Mouse (Mus musculus) myocyte (in vitro differentiated cells): ENCODE results near the gene Gab1. TPM values are rescaled to one million over a fixed set of nuclear protein-coding genes. Genes with fewer than 3 reads are reported as not detected.

Experiments
- H3K27me3 ChIP-seq: one replicate; pipeline ENCODE4 v1.6.1; 2011; ENCODE audit not compliant: control insufficient read depth, insufficient read depth, insufficient read length
- H3K36me3 ChIP-seq: one replicate; pipeline ENCODE4 v1.6.1; 2011; ENCODE audit not compliant: control insufficient read depth, insufficient read depth
- H3K4me2 ChIP-seq: one replicate; pipeline ENCODE4 v1.6.1; 2011; ENCODE audit warnings: low read depth, control low read depth
- H3K4me3 ChIP-seq: one replicate; pipeline ENCODE4 v1.5.1; 2011; ENCODE audit warnings: mild to moderate bottlenecking, control low read depth, moderate library complexity
- H3K79me2 ChIP-seq: one replicate; pipeline ENCODE4 v1.6.1; 2011; ENCODE audit not compliant: control insufficient read depth, insufficient read depth
- H3ac ChIP-seq: one replicate; pipeline ENCODE4 v1.6.1; 2011; ENCODE audit not compliant: control insufficient read depth, insufficient read length
- CEBPB ChIP-seq: IDR thresholded peaks from 2 replicates; pipeline ENCODE4 v1.6.1; 2011; ENCODE audit warnings: mild to moderate bottlenecking, moderate library complexity; ENCODE audit not compliant: poor library complexity, insufficient read depth, severe bottlenecking
- E2F4 ChIP-seq: IDR thresholded peaks from one replicate; pipeline ENCODE4 v1.6.1; 2011; ENCODE audit warnings: mild to moderate bottlenecking, control low read depth, moderate library complexity; ENCODE audit not compliant: insufficient read depth
- MAX ChIP-seq: IDR thresholded peaks from one replicate; pipeline ENCODE4 v1.6.1; 2011; ENCODE audit warnings: low read depth, mild to moderate bottlenecking, control low read depth
- MYOD1 ChIP-seq, 3 experiments: IDR thresholded peaks; one replicate each; pipeline ENCODE4 v1.6.1; 2011; ENCODE audit warnings: control low read depth in 2 of 3, low read depth in 2 of 3, mild to moderate bottlenecking in 2 of 3, moderate library complexity in 1 of 3; ENCODE audit not compliant: insufficient read length in 2 of 3, control insufficient read depth in 1 of 3
- MYOG ChIP-seq, 3 experiments: IDR thresholded peaks; one replicate each; pipeline ENCODE4 v1.6.1; 2011; ENCODE audit warnings: control low read depth in 2 of 3, low read depth in 2 of 3, mild to moderate bottlenecking in 2 of 3; ENCODE audit not compliant: insufficient read length in 2 of 3, control insufficient read depth in 1 of 3, insufficient read depth in 1 of 3
- POLR2A ChIP-seq: IDR thresholded peaks from one replicate; pipeline ENCODE4 v1.6.1; 2011; ENCODE audit warnings: low read depth, mild to moderate bottlenecking, control low read depth, moderate library complexity; ENCODE audit not compliant: insufficient read length
- POLR2AphosphoS2 ChIP-seq: IDR thresholded peaks from one replicate; pipeline ENCODE4 v1.6.1; 2011; ENCODE audit warnings: low read depth, control low read depth; ENCODE audit not compliant: insufficient read length
- SRF ChIP-seq: IDR thresholded peaks from one replicate; pipeline ENCODE4 v1.6.1; 2011; ENCODE audit warnings: low read depth; ENCODE audit not compliant: control insufficient read depth, insufficient read length
- TCF12 ChIP-seq: IDR thresholded peaks from one replicate; pipeline ENCODE4 v1.6.1; 2011; ENCODE audit warnings: mild to moderate bottlenecking, control low read depth; ENCODE audit not compliant: poor library complexity, insufficient read depth, severe bottlenecking
- TCF3 ChIP-seq: IDR thresholded peaks from one replicate; pipeline ENCODE4 v1.6.1; 2011; ENCODE audit warnings: low read depth, control low read depth; ENCODE audit not compliant: insufficient read length
- USF1 ChIP-seq: IDR thresholded peaks from one replicate; pipeline ENCODE4 v1.6.1; 2011; ENCODE audit warnings: low read depth, mild to moderate bottlenecking, control low read depth, moderate library complexity
- polyA plus RNA-seq: library from polyadenylated mRNA; unstranded; fragments of >200 nt; fragmentation: generic; extraction: Trizol; gene quantifications from one replicate; pipeline ENCODE4 v1.2.1, GENCODE M21; 2012; ENCODE audit warnings: missing spikeins

The Gab1 gene
- polyA plus RNA-seq, 1 experiment: 3.4 TPM

- TF ChIP-seq MAX (no peak), MYOG (IDR thresholded peaks at IDR 0.05; ENCODE audit: control insufficient read depth in 1 of 3, insufficient read depth in 1 of 3, insufficient read length in 2 of 3, low read depth in 2 of 3) (peak in 1 of 3 experiments; percentile 8), POLR2A (peak; percentile 8), TCF12 (no peak)
- H3K4me2 ChIP-seq: peak overlapping the region; percentile 74
- H3K27me3 ChIP-seq: no peaks in the 10 kb centered on the region
- H3ac ChIP-seq: peak overlapping the region; percentile 72
- H3K79me2 ChIP-seq: peaks cover 4% of the 10 kb centered on the region
- H3K4me3 ChIP-seq: peak overlapping the region; percentile 67
- H3K36me3 ChIP-seq: no peaks in the 10 kb centered on the region
These were observed 708 bp downstream of the Gab1 start for GRCm38 (mm10) chr8:80879426-80880195.

- TF ChIP-seq E2F4 (no peak), MAX (no peak), MYOG (IDR thresholded peaks at IDR 0.05; ENCODE audit: control insufficient read depth in 1 of 3, insufficient read depth in 1 of 3, insufficient read length in 2 of 3, low read depth in 2 of 3) (peak in 1 of 3 experiments; percentile 42), TCF3 (no peak)
- H3ac ChIP-seq: peak overlapping the region; percentile 72
- H3K27me3 ChIP-seq: no peaks in the 10 kb centered on the region
- H3K4me3 ChIP-seq: peak overlapping the region; percentile 67
- H3K36me3 ChIP-seq: no peaks in the 10 kb centered on the region
- H3K4me2 ChIP-seq: peak overlapping the region; percentile 74
- H3K79me2 ChIP-seq: peaks cover 4% of the 10 kb centered on the region
These were observed 1.4 kb downstream of the Gab1 start for GRCm38 (mm10) chr8:80878801-80879425.

GRCm38 (mm10) chr8:80878146-80878545 lies 2.2 kb downstream of the Gab1 start:
- H3K27me3 ChIP-seq: no peaks in the 10 kb centered on the region
- peak overlapping the region; percentile 74 for H3K4me2 ChIP-seq
- H3K79me2 ChIP-seq: peaks cover 4% of the 10 kb centered on the region
- no peak overlapping the region for H3ac ChIP-seq
- TF ChIP-seq E2F4: no peak
- TF ChIP-seq MYOD1 (IDR thresholded peaks at IDR 0.05; ENCODE audit: control insufficient read depth in 1 of 3, insufficient read length in 2 of 3, low read depth in 2 of 3): no peak
- TF ChIP-seq MAX: no peak
- TF ChIP-seq TCF12: no peak
- TF ChIP-seq POLR2A: no peak
- TF ChIP-seq CEBPB: no peak
- no peak for TF ChIP-seq TCF3
- TF ChIP-seq MYOG (IDR thresholded peaks at IDR 0.05; ENCODE audit: control insufficient read depth in 1 of 3, insufficient read depth in 1 of 3, insufficient read length in 2 of 3, low read depth in 2 of 3): no peak
- TF ChIP-seq SRF: no peak
- H3K36me3 ChIP-seq: no peaks in the 10 kb centered on the region
- peak overlapping the region; percentile 67 for H3K4me3 ChIP-seq

GRCm38 (mm10) chr8:80875537-80875936 lies 4.8 kb downstream of the Gab1 start:
- Histone ChIP-seq H3K4me3 (no peak overlapping the region), H3K27me3 (no peaks in the 10 kb centered on the region), H3K36me3 (no peaks in the 10 kb centered on the region), H3ac (no peak overlapping the region), H3K79me2 (peaks cover 4% of the 10 kb centered on the region), H3K4me2 (no peak overlapping the region)
- TF ChIP-seq POLR2A: no peak
- TF ChIP-seq E2F4: no peak
- TF ChIP-seq MYOD1 (IDR thresholded peaks at IDR 0.05; ENCODE audit: control insufficient read depth in 1 of 3, insufficient read length in 2 of 3, low read depth in 2 of 3): no peak
- TF ChIP-seq TCF3: no peak
- no peak for TF ChIP-seq TCF12

- Histone ChIP-seq H3K79me2 (peaks cover 9% of the 10 kb centered on the region), H3K4me3 (no peak overlapping the region), H3K27me3 (no peaks in the 10 kb centered on the region), H3K36me3 (no peaks in the 10 kb centered on the region), H3K4me2 (no peak overlapping the region), H3ac (no peak overlapping the region)
- no peak for TF ChIP-seq POLR2AphosphoS2
- TF ChIP-seq POLR2A: no peak
- no peak for TF ChIP-seq TCF3
- no peak for TF ChIP-seq MAX
- no peak for TF ChIP-seq SRF
- TF ChIP-seq CEBPB: no peak
- TF ChIP-seq MYOD1 (IDR thresholded peaks at IDR 0.05; ENCODE audit: control insufficient read depth in 1 of 3, insufficient read length in 2 of 3, low read depth in 2 of 3): no peak
- no peak for TF ChIP-seq MYOG (IDR thresholded peaks at IDR 0.05; ENCODE audit: control insufficient read depth in 1 of 3, insufficient read depth in 1 of 3, insufficient read length in 2 of 3, low read depth in 2 of 3)
- TF ChIP-seq USF1: no peak
- no peak for TF ChIP-seq E2F4
- TF ChIP-seq TCF12: no peak
These were observed 6.4 kb downstream of the Gab1 start for GRCm38 (mm10) chr8:80873723-80874427.
